Mouse (Mus musculus): ENCODE results near the gene Vamp4. TPM values are rescaled to one million over a fixed set of nuclear protein-coding genes. Genes with fewer than 3 reads are reported as not detected.
A peak's percentile ranks its signal among the peaks of the same experiment; 100 is the strongest.

Vamp4 gene
- total and polyA plus RNA-seq, 2 experiments from 2014 or later, result 4.1 to 26.4 TPM

GRCm38 (mm10) chr1:162533766-162534560 is 36.4 kb upstream of the Vamp4 start:
- DNase-seq (ENCODE audit: low spot score) (no peak), ATAC-seq (ENCODE audit: insufficient read depth, low read depth) (no peak)
- Histone ChIP-seq H3K4me2 (ENCODE audit: low read depth, low read length) (no peak overlapping the region), H3K36me3 (replicated peaks; ENCODE audit: control insufficient read depth, insufficient read depth, low read length) (peaks cover 54% of the 10 kb centered on the region), H3K4me1 (ENCODE audit: control insufficient read depth, insufficient read depth) (no peaks in the 10 kb centered on the region), H3K4me3 (ENCODE audit: low read depth, low read length) (no peak overlapping the region), H3K27ac (ENCODE audit: low read depth) (no peak overlapping the region), H3K9ac (replicated peaks; ENCODE audit: low read depth, low read length) (no peak overlapping the region), H3K9me3 (replicated peaks; ENCODE audit: control insufficient read depth, low read length) (no peaks in the 10 kb centered on the region), H3K27me3 (ENCODE audit: control insufficient read depth, insufficient read depth, low read length) (no peaks in the 10 kb centered on the region)
- 86% methylated on average over 14 of the region's 14 CpGs for WGBS
- TF ChIP-seq CTCF (IDR thresholded peaks at IDR 0.05; ENCODE audit: low read depth) (no peak), EP300 (IDR thresholded peaks at IDR 0.05; ENCODE audit: low read depth) (no peak)

- no peak for DNase-seq (ENCODE audit: low spot score)
- no peak overlapping the region for H3K27ac ChIP-seq (ENCODE audit: low read depth)
- 64% methylated on average over 1 of the region's 1 CpGs for WGBS
- no peaks in the 10 kb centered on the region for H3K9me3 ChIP-seq (replicated peaks; ENCODE audit: control insufficient read depth, low read length)
- H3K9ac ChIP-seq (replicated peaks; ENCODE audit: low read depth, low read length), result no peak overlapping the region
- H3K4me3 ChIP-seq (ENCODE audit: low read depth, low read length), result no peak overlapping the region
- H3K27me3 ChIP-seq (ENCODE audit: control insufficient read depth, insufficient read depth, low read length), result no peaks in the 10 kb centered on the region
- peaks cover 65% of the 10 kb centered on the region for H3K36me3 ChIP-seq (replicated peaks; ENCODE audit: control insufficient read depth, insufficient read depth, low read length)
- no peak for TF ChIP-seq CTCF (IDR thresholded peaks at IDR 0.05; ENCODE audit: low read depth)
- no peak for TF ChIP-seq EP300 (IDR thresholded peaks at IDR 0.05; ENCODE audit: low read depth)
- H3K4me2 ChIP-seq (ENCODE audit: low read depth, low read length), result no peak overlapping the region
- H3K4me1 ChIP-seq (ENCODE audit: control insufficient read depth, insufficient read depth), result peaks cover 9% of the 10 kb centered on the region; the same call in 1 of the 2 replicates
- no peak for ATAC-seq (ENCODE audit: insufficient read depth, low read depth)
These were observed 27.1 kb upstream of the Vamp4 start for GRCm38 (mm10) chr1:162543231-162543630.

GRCm38 (mm10) chr1:162547607-162548006 is 22.7 kb upstream of the Vamp4 start:
- peak overlapping the region; percentile 97 for H3K4me2 ChIP-seq (ENCODE audit: low read depth, low read length)
- WGBS, result 2% methylated on average over 10 of the region's 10 CpGs
- TF ChIP-seq EP300 (IDR thresholded peaks at IDR 0.05; ENCODE audit: low read depth) (no peak), CTCF (IDR thresholded peaks at IDR 0.05; ENCODE audit: low read depth) (no peak)
- H3K27me3 ChIP-seq (ENCODE audit: control insufficient read depth, insufficient read depth, low read length), result no peaks in the 10 kb centered on the region
- H3K9ac ChIP-seq (replicated peaks; ENCODE audit: low read depth, low read length), result peak overlapping the region; percentile 69
- ATAC-seq (ENCODE audit: insufficient read depth, low read depth) (no peak), DNase-seq (ENCODE audit: low spot score) (no peak)
- no peaks in the 10 kb centered on the region for H3K9me3 ChIP-seq (replicated peaks; ENCODE audit: control insufficient read depth, low read length)
- H3K36me3 ChIP-seq (replicated peaks; ENCODE audit: control insufficient read depth, insufficient read depth, low read length), result peaks cover 35% of the 10 kb centered on the region
- H3K4me3 ChIP-seq (ENCODE audit: low read depth, low read length), result peak overlapping the region; percentile 71
- peak overlapping the region; percentile 56; the same call in 1 of the 2 replicates for H3K27ac ChIP-seq (ENCODE audit: low read depth)
- H3K4me1 ChIP-seq (ENCODE audit: control insufficient read depth, insufficient read depth), result peaks cover 9% of the 10 kb centered on the region; the same call in 1 of the 2 replicates

DNA sequence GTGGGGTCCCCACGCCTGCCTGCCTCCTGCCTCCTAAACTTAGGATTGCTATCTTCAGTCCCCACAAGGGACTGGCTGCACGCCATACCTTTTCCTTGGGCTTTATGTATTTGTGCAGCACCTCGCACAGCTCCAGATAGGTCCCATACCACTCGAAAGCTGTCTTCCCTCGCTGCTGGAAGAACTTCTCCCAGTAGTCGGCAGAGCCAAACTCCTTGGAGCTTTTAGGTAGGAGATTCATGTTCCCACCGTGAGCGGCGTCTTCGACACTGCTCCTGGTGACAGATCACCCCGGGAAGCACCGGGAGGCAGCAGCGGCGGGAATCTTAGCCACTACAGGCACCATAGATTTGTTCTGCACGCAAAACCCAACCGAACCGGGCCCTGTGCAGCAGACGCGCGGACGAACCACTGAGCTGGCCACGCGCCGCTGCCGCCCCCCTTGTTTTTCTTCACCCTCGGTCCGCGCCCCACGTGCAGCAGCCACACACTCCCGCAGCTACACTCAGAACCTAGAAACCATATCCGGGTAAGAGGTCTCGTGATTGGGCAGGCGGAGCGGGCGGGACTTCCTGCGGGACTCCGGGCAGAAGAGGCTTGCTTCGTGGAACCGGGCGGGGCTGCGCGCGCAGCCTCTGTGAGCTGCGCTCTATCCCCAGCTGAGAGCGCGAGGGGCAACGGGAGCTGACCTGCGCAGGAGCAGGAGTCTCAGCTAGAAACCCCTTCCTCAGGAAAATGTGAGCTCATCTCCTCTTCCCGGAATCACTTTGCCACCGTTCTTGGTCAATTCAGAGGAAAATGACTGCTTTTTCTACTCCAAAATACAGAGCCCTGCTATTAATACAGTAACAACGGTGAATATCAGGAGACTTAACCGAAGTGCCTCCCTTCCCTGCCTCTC is 22.0 kb upstream of the Vamp4 start, which contains the start of gene Mettl13:
Gene Mettl13, minus strand, starts transcription at position 536 of the 901 bp plus-strand sequence.
- Histone ChIP-seq H3K4me2 (ENCODE audit: low read depth, low read length) (peak within 1 kb of the TSS; percentile 97), H3K4me3 (ENCODE audit: low read depth, low read length) (peak within 1 kb of the TSS; percentile 71), H3K27ac (ENCODE audit: low read depth) (peak within 1 kb of the TSS; percentile 72), H3K9ac (replicated peaks; ENCODE audit: low read depth, low read length) (peak within 1 kb of the TSS; percentile 69), H3K4me1 (ENCODE audit: control insufficient read depth, insufficient read depth) (peaks cover 9% of the 10 kb centered on the region; the same call in 1 of the 2 replicates), H3K27me3 (ENCODE audit: control insufficient read depth, insufficient read depth, low read length) (no peaks in the 10 kb centered on the region), H3K36me3 (replicated peaks; ENCODE audit: control insufficient read depth, insufficient read depth, low read length) (peaks cover 29% of the 10 kb centered on the region), H3K9me3 (replicated peaks; ENCODE audit: control insufficient read depth, low read length) (no peaks in the 10 kb centered on the region)
- peak; percentile 99 for ATAC-seq (ENCODE audit: insufficient read depth, low read depth)
- DNase-seq (ENCODE audit: low spot score), result peak; percentile 96
- under 1% methylated on average over 51 of the region's 52 CpGs for WGBS
- TF ChIP-seq CTCF (IDR thresholded peaks at IDR 0.05; ENCODE audit: low read depth) (no peak), EP300 (IDR thresholded peaks at IDR 0.05; ENCODE audit: low read depth) (no peak)

DNA sequence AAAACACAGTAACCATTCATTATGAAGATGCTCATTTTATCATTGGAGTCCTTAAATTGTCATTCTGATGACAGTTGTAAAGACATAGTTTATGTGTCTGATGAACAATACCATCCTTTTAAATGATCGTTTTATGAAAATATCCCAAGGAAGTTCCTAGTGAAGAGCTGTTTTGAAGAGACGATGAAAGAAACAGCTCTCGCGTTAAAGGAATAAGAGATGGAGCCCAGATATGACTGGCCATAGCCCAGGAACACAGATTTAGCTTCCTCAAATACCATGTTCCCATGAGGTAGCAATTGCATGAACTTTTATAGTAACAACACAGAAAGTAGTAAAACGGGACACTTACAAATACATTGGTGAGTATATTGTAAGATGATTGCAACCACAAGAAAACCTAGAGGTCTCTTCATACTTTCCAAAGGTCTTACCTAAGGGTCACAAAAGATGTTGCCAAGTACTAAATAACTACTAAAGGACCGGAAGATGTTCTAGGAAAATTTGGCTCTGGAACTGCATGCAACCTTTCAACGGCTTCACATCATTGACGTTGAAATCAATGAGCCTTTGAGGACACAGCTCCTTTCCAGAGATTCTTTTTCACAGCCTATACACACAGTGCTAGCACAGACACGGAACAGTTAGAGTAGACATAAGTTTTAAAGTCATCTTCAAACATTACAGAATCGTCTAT is 21.2 kb upstream of the Vamp4 start:
- peak overlapping the region; percentile 72 for H3K27ac ChIP-seq (ENCODE audit: low read depth)
- no peak for TF ChIP-seq CTCF (IDR thresholded peaks at IDR 0.05; ENCODE audit: low read depth)
- TF ChIP-seq EP300 (IDR thresholded peaks at IDR 0.05; ENCODE audit: low read depth), result no peak
- H3K4me2 ChIP-seq (ENCODE audit: low read depth, low read length), result peak overlapping the region; percentile 97
- H3K4me3 ChIP-seq (ENCODE audit: low read depth, low read length), result peak overlapping the region; percentile 71
- peaks cover 9% of the 10 kb centered on the region; the same call in 1 of the 2 replicates for H3K4me1 ChIP-seq (ENCODE audit: control insufficient read depth, insufficient read depth)
- DNase-seq (ENCODE audit: low spot score), result no peak
- H3K36me3 ChIP-seq (replicated peaks; ENCODE audit: control insufficient read depth, insufficient read depth, low read length), result peaks cover 22% of the 10 kb centered on the region
- H3K27me3 ChIP-seq (ENCODE audit: control insufficient read depth, insufficient read depth, low read length), result no peaks in the 10 kb centered on the region
- H3K9ac ChIP-seq (replicated peaks; ENCODE audit: low read depth, low read length), result peak overlapping the region; percentile 69; the same call in 1 of the 2 replicates
- H3K9me3 ChIP-seq (replicated peaks; ENCODE audit: control insufficient read depth, low read length), result no peaks in the 10 kb centered on the region
- ATAC-seq (ENCODE audit: insufficient read depth, low read depth), result no peak
- WGBS, result 53% methylated on average over 10 of the region's 10 CpGs

Measured in heart, postnatal 0 days (tissue).